Mouse (Mus musculus) leukemia stem cell, adult 10-12 weeks (primary cell): ENCODE data around the gene Rab20. TPM values are rescaled to one million over a fixed set of nuclear protein-coding genes. Genes with fewer than 3 reads are reported as not detected.

Experiments used
- polyA plus RNA-seq: library from polyadenylated mRNA; stranded (reverse); fragments of >175 nt; gene quantifications from 2 replicates; pipeline ENCODE4 v1.2.3, GENCODE M21; 2012; ENCODE audit warnings: low replicate concordance

Rab20 gene
- 2.9 and 5.5 TPM in 2 replicates for polyA plus RNA-seq

GRCm38 (mm10) chr8:11477811-11478761 lies at the start of gene Rab20:
Gene Rab20, minus strand, starts transcription at chr8:11478710.

GRCm38 (mm10) chr8:11497017-11497990 lies 18.8 kb upstream of the Rab20 start, which contains the start of gene Naxd:
Gene Naxd, plus strand, starts transcription at chr8:11497506.

Other genes starting within 250 kb of the Rab20 start
- 13.6 and 20.9 TPM in 2 replicates for gene Col4a2, start 165.9 kb downstream of the Rab20 start, polyA plus RNA-seq
- 23.1 and 35.9 TPM in 2 replicates for gene Col4a1, start 165.9 kb downstream of the Rab20 start, polyA plus RNA-seq
- 26.9 and 49.5 TPM in 2 replicates for gene Naxd, start 18.8 kb upstream of the Rab20 start, polyA plus RNA-seq
- 40.5 and 52.0 TPM in 2 replicates for gene Cars2, start 72.1 kb upstream of the Rab20 start, polyA plus RNA-seq
- 15.3 and 21.3 TPM in 2 replicates for gene Ing1, start 76.9 kb upstream of the Rab20 start, polyA plus RNA-seq
- gene Ankrd10, start 157.0 kb upstream of the Rab20 start, polyA plus RNA-seq = 18.6 and 31.3 TPM in 2 replicates
- not detected in 2 replicates for gene 1700016D06Rik, start 222.4 kb upstream of the Rab20 start, polyA plus RNA-seq
- 22.8 and 37.0 TPM in 2 replicates for gene Arhgef7, start 249.0 kb upstream of the Rab20 start, polyA plus RNA-seq